Mouse (Mus musculus) layer of hippocampus, postnatal 25 days (tissue): ENCODE measurements at regions not wholly inside any gene's neighbourhood (a gene's known extent, or its start where the extent isn't known, plus 50 kb on each side); places are given as distances from the start of the nearest gene placed in this dataset.

Source experiments
- DNase-seq, 2 experiments: peaks; one replicate each; pipeline ENCODE4 v3.0.0; 2022; ENCODE audit warnings: mixed read lengths in 2 of 2, low spot score in 1 of 2; ENCODE audit errors: extremely low spot score in 1 of 2

- no peak for DNase-seq
Observed at GRCm38 (mm10) chr17:78023507-78024355, 176.3 kb upstream of the Crim1 start.

DNA sequence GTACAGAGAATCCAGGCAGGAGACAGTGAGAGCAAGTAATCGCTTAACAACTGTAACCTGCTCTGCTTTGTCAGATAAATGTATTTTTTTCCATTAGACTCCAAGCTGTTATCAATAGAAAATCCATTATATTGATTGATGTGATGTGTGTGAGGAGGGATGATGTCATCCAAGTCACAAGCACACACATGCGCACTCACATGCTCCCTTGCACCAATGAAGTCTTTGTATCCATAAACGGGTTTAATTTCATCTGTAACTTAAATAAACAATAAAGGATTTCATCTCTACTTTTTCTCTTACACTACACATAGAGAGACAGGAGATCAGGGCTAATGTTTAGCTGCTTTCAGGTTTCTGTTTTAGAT is 175.7 kb upstream of the Crim1 start:
- DNase-seq = no peak

- DNase-seq = no peak
Observed at GRCm38 (mm10) chr17:78025294-78025693, 174.8 kb upstream of the Crim1 start.

- DNase-seq = peak in 1 of 2 experiments; percentile 6
Observed at GRCm38 (mm10) chr17:78035648-78036047, 164.4 kb upstream of the Crim1 start.

DNA sequence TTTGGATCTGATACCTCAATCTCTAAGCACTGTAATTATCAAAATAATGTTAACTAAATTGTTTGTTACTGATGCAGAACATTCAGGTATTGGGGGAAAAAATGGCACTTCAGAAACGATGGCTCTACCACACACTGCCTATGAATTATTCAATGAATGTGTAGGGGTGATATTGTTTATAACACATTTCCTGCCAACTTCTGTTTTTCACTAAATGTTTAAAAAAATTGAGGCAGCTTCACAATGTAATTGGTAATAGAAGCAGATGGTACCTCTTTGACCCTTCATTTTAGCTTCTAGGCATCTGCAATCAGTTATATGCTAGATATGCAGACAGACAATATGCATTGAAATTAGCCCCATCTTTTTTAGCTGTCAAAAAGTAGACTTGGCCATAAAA is 159.7 kb upstream of the Crim1 start:
- DNase-seq = no peak

- DNase-seq = no peak
Observed at GRCm38 (mm10) chr17:78041204-78041603, 158.8 kb upstream of the Crim1 start.

DNA sequence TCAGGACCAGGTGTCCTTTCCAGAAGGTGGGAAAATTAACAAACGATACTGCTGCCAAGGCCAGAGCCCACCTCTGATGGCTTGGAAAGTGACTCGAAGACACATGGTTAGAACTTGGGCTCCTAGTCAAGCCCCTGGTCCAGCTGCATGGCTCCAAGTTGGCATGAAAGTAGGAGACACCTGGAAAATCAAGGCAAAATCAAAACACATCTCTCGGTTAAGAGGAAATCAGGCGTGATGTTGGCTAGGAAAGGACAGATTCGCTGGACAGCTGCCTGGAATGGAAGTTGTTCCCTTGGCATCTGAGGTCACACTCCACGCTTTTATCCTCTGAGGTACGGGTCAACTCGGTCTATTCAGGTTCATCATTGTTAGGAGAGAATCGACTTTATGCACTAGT is 150.3 kb upstream of the Crim1 start:
- DNase-seq = no peak

- no peak for DNase-seq
Observed at GRCm38 (mm10) chr17:78050203-78050602, 149.8 kb upstream of the Crim1 start.

DNA sequence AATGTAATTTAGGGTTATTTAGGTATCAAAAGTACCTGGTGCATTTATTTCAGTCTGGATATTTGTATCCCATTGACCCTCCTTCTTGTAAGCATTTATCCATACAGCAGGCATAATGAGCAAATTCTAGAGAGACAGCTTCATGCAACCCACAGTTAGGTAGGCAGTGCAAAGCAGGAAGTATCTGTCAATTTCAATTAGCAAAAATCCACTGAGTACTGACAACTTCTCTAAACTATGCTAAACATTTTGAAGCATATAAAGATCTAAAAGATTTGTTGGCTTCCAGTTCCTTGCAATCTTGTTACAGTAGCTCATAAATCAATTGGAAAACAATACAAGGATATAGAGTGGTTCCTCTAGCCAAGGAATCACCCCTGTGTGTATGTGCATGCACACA is 124.2 kb upstream of the Crim1 start:
- no peak for DNase-seq

DNA sequence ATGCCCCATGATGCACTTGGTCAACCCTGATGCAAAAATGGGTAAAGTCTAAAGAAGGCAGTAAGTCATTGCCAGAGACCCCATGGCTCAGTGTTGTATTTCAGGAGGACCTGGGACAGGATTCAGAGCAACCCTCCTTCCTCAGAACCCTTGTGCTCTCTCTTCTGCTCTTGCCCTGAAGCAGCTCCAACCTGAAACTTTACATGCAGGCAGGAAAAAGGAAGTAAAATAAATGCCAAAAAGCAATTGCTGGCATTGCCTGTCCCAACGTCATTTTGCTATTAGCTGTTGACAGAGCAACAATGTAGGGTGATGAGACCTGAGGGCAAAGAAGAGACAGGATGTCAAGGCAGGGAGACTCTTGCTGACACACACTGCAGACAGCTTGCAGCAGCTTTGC is 121.7 kb upstream of the Crim1 start:
- DNase-seq = no peak

- no peak for DNase-seq
Observed at GRCm38 (mm10) chr17:78084419-78084818, 115.6 kb upstream of the Crim1 start.

- no peak for DNase-seq
Observed at GRCm38 (mm10) chr17:78086963-78087362, 113.1 kb upstream of the Crim1 start.

DNA sequence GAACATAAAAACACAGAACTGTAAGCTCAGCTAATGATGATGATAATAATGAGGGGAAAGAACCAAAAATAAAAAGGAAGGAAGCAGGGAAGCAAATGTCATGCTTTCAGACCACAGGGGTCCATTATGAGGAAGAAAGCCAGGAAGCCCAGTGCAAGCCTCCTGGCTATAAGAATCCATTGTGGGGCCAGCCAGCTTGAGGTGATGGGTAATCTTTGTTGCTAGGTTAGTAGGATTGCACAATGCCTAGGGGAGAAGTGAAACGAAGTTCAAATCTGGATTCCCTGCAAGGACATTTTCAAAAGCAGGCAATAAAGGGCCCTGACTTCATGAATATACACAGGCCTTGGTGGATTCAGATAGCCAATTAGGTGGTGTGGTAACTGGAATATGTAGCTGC is 102.3 kb upstream of the Crim1 start:
- DNase-seq = no peak

DNA sequence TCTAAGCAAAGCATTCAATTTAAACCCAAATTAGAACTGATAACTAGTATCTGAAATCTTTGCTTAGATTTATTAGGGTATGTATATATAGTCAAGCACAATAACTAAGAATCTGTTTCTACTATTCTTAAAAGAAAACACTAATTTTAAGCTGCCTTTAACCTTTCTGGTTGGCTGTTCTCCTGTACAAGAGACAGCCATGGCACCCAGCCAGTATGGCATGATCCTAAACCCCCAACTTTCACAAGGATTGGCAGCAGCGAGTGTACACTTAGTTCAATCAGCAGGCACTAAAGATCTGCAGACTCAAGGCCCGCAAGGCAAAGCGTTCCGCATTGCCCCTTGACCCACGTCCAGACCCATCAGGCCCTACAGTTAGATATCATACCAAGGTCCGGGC is 91.3 kb upstream of the Crim1 start:
- no peak for DNase-seq

DNA sequence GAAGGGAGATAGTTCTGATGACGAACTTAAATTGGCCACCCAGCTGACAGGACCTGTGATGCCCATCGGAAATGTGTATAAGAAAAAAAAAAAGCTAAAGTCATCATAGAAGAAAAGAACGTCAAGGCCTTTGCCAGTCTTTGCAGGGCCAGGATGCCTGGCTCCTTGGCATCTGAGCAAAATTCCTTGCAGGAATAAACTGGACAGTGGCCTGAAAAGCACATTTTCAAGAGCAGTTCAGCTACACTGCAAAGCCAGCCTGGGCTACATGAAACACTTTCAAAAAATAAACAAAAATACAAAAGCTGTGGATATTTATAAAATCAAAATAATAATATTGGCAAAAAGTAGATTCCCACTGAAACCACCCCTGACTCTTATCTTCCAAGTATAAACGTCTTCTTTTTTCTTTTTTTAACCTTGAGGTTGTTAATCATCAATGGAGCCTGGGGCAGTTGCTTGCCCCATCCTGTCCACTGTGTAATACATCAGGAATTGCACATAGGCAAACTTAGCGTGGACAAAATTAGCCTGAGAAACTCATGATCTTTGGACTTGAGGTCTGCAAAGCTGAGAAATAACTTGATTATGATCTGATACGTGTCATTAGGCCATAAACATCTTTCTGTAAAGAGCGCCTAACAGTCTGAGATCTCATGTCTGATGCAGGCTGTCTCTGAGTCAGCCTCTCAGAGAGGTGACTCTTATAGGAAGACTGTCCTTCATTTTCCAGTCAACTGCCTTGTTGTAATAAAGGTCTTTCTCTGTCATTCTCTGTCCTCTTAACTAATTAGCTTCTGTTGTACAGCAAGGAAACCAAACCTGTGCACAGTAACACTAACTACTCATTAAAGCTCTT is 90.5 kb upstream of the Crim1 start:
- DNase-seq = no peak

- no peak for DNase-seq
Observed at GRCm38 (mm10) chr17:78132116-78132515, 67.9 kb upstream of the Crim1 start.

DNA sequence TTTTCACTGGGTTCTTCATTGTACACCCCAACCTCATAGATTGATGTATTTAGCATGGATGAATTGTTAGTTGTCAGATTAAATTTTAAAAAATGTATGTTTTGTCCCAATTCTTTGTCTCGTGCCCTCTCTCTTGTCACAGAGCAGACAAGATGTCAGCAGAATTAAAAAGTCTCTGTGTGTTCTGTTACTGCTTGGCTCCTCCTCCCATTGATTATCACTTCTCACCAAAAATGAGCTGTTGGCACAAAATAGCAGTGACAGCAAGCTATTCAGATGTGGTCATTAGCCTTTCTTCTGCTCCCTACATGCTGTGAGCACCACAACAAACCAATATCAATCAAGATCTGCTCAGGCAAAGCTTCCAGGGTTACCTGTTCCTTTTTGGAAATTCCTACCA is 62.1 kb upstream of the Crim1 start:
- no peak for DNase-seq

GRCm38 (mm10) chr17:78140660-78141059 is 59.4 kb upstream of the Crim1 start:
- no peak for DNase-seq

- DNase-seq = no peak
Observed at GRCm38 (mm10) chr17:78141136-78141535, 58.9 kb upstream of the Crim1 start.

- no peak for DNase-seq
Observed at GRCm38 (mm10) chr17:78142431-78142830, 57.6 kb upstream of the Crim1 start.

DNA sequence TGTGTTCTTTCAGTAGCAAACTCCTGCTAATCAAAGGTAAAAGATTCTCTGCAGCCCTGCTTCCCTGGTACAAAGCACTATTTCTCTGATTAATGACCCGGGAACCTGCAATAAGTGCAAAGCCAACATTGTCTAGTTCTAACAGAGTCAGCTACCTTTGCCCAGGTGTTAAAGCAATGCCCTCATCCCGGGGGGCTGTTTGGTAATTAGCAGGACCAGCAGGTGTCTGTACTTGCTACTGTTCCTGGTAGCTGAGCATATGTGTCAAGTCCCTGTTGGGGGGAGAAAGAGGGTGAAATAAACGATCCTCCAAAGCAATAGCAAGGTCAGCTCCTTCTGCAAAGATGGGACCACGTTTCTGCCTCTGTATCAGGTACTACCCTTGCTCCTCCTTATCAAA is 54.7 kb upstream of the Crim1 start:
- no peak for DNase-seq
